Mouse (Mus musculus) adrenal gland, postnatal 25 days (tissue): ENCODE measurements at regions not wholly inside any gene's neighbourhood (a gene's known extent, or its start where the extent isn't known, plus 50 kb on each side); places are given as distances from the start of the nearest gene placed in this dataset.

Source experiments
- DNase-seq: peaks from one replicate; pipeline ENCODE4 v3.0.0; 2021; ENCODE audit warnings: mixed read lengths

GRCm38 (mm10) chr12:106128944-106129724 is 119.1 kb downstream of the Vrk1 start:
- no peak for DNase-seq

- DNase-seq: no peak
These were observed 120.1 kb downstream of the Vrk1 start for GRCm38 (mm10) chr12:106130071-106130676.

GRCm38 (mm10) chr12:106132715-106133114 is 122.7 kb downstream of the Vrk1 start:
- no peak for DNase-seq

GRCm38 (mm10) chr12:106138466-106138865 is 128.4 kb downstream of the Vrk1 start:
- no peak for DNase-seq

GRCm38 (mm10) chr12:106139491-106139890 is 129.5 kb downstream of the Vrk1 start:
- no peak for DNase-seq

- no peak for DNase-seq
These were observed 129.9 kb downstream of the Vrk1 start for GRCm38 (mm10) chr12:106139927-106140326.

- no peak for DNase-seq
These were observed 130.6 kb downstream of the Vrk1 start for GRCm38 (mm10) chr12:106140671-106141070.

GRCm38 (mm10) chr12:106143548-106143947 is 133.5 kb downstream of the Vrk1 start:
- DNase-seq: no peak

GRCm38 (mm10) chr12:106156837-106157236 is 146.8 kb downstream of the Vrk1 start:
- DNase-seq: no peak

- no peak for DNase-seq
These were observed 147.8 kb downstream of the Vrk1 start for GRCm38 (mm10) chr12:106157827-106158226.

GRCm38 (mm10) chr12:106158620-106159019 is 148.6 kb downstream of the Vrk1 start:
- DNase-seq: no peak

GRCm38 (mm10) chr12:106171301-106171700 is 161.3 kb downstream of the Vrk1 start:
- no peak for DNase-seq

- no peak for DNase-seq
These were observed 163.2 kb downstream of the Vrk1 start for GRCm38 (mm10) chr12:106173211-106173610.

- no peak for DNase-seq
These were observed 164.3 kb downstream of the Vrk1 start for GRCm38 (mm10) chr12:106174070-106174980.

- DNase-seq: no peak
These were observed 165.1 kb downstream of the Vrk1 start for GRCm38 (mm10) chr12:106174981-106175700.

- DNase-seq: no peak
These were observed 167.3 kb downstream of the Vrk1 start for GRCm38 (mm10) chr12:106177302-106177701.

GRCm38 (mm10) chr12:106177861-106178260 is 167.8 kb downstream of the Vrk1 start:
- DNase-seq: no peak

GRCm38 (mm10) chr12:106178688-106179205 is 168.7 kb downstream of the Vrk1 start:
- DNase-seq: no peak

GRCm38 (mm10) chr12:106182923-106183322 is 172.9 kb downstream of the Vrk1 start:
- no peak for DNase-seq

- no peak for DNase-seq
These were observed 173.9 kb downstream of the Vrk1 start for GRCm38 (mm10) chr12:106183973-106184372.

GRCm38 (mm10) chr12:106185398-106186077 is 175.5 kb downstream of the Vrk1 start:
- no peak for DNase-seq
